Mouse (Mus musculus) CH12F3 (cell line): Measurements from ENCODE around the gene Sept8.

Source experiments
- in situ Hi-C: fragments of 300-500 bp; cut with MboI; formaldehyde crosslinking; loops from 2 replicates; pipeline ENCODE4 v1.14.3; 2020; ENCODE audit warnings: low sequenced_read_pairs

Sept8 gene

GRCm38 (mm10) chr11:53566646-53567045 is 47.6 kb downstream of the Sept8 start:
- in situ Hi-C loops: no loop called here

GRCm38 (mm10) chr11:53567224-53568014 is 48.4 kb downstream of the Sept8 start, which contains the start of gene Kif3a:
Gene Kif3a, plus strand, starts transcription at chr11:53567379.
- in situ Hi-C loops: no loop called here

- in situ Hi-C loops: no loop called here
These were observed 61.5 kb downstream of the Sept8 start for GRCm38 (mm10) chr11:53580562-53580961.

- in situ Hi-C loops: no loop called here
These were observed 64.1 kb downstream of the Sept8 start for GRCm38 (mm10) chr11:53583151-53583550.

GRCm38 (mm10) chr11:53584849-53585248 is 65.8 kb downstream of the Sept8 start:
- in situ Hi-C loops: no loop called here

GRCm38 (mm10) chr11:53585510-53585909 is 66.5 kb downstream of the Sept8 start:
- in situ Hi-C loops: no loop called here

- in situ Hi-C loops: no loop called here
These were observed 69.2 kb downstream of the Sept8 start for GRCm38 (mm10) chr11:53588279-53588678.

- in situ Hi-C loops: no loop called here
These were observed 71.3 kb downstream of the Sept8 start for GRCm38 (mm10) chr11:53590368-53590768.

GRCm38 (mm10) chr11:53591116-53591515 is 72.1 kb downstream of the Sept8 start:
- in situ Hi-C loops: no loop called here
